In genomic region chr2:24568555-24568954, GRCm38 (mm10) we compare ENCODE assay signal across 8 mouse cellular contexts.
DNase-seq lines count a peak whose midpoint lies in the region; ATAC-seq and TF ChIP-seq lines count a peak whose summit lies in the region.

No protein-coding gene starts in this region.

- no peak overlapping the region for H3K4me2 ChIP-seq in heart, postnatal 0 days (ENCODE audit: low read depth, low read length)
- no peak overlapping the region for H3K4me2 ChIP-seq in heart, embryonic 11.5 days
- no peak overlapping the region for H3K4me2 ChIP-seq in stomach, postnatal 0 days (replicated peaks; ENCODE audit: low read depth)

- no peak overlapping the region for H3K9ac ChIP-seq in heart, postnatal 0 days (replicated peaks; ENCODE audit: low read depth, low read length)
- no peak overlapping the region for H3K9ac ChIP-seq in heart, embryonic 11.5 days (ENCODE audit: low read depth, low read length)
- no peak overlapping the region for H3K9ac ChIP-seq in stomach, postnatal 0 days (ENCODE audit: low read length)

- no peak for ATAC-seq in heart, postnatal 0 days (ENCODE audit: insufficient read depth, low read depth)
- no peak for ATAC-seq in heart, embryonic 11.5 days (replicated peaks; ENCODE audit: insufficient number of reproducible peaks, low FRiP score, low TSS enrichment)
- no peak for ATAC-seq in stomach, postnatal 0 days (ENCODE audit: low FRiP score, low TSS enrichment)

- no peaks in the 10 kb centered on the region for H3K27me3 ChIP-seq in heart, postnatal 0 days (ENCODE audit: control insufficient read depth, insufficient read depth, low read length)
- no peaks in the 10 kb centered on the region for H3K27me3 ChIP-seq in heart, embryonic 11.5 days (ENCODE audit: control insufficient read depth, insufficient read depth, low read length)
- H3K27me3 ChIP-seq in stomach, postnatal 0 days (ENCODE audit: control insufficient read depth, insufficient read depth, low read length), result no peaks in the 10 kb centered on the region

- peak; percentile 62 for DNase-seq in heart, postnatal 0 days (ENCODE audit: low spot score)
- DNase-seq in thymus, postnatal 14 days, result peak; percentile 22
- no peak for DNase-seq in thymus, postnatal 4 days
- peak; percentile 69 to 80 for DNase-seq in cerebellum, postnatal 14 days
- peak; percentile 19 to 36 for DNase-seq in layer of hippocampus, postnatal 10 days (ENCODE audit: low spot score in 2 of 2)
- DNase-seq in stomach, postnatal 0 days (ENCODE audit: low spot score), result no peak
- DNase-seq in ovary, adult 18-20 months (ENCODE audit: low spot score), result no peak

- no peak overlapping the region for H3K27ac ChIP-seq in heart, postnatal 0 days (ENCODE audit: low read depth)
- H3K27ac ChIP-seq in heart, embryonic 11.5 days (ENCODE audit: low read depth, low read length), result no peak overlapping the region
- no peak overlapping the region for H3K27ac ChIP-seq in stomach, postnatal 0 days (replicated peaks)

- WGBS in heart, postnatal 0 days, result 9% methylated on average over 3 of the region's 3 CpGs
- 9% methylated on average over 3 of the region's 3 CpGs for WGBS in heart, embryonic 11.5 days (ENCODE audit: insufficient replicate concordance)
- WGBS in stomach, postnatal 0 days, result 4% methylated on average over 3 of the region's 3 CpGs

- TF ChIP-seq CTCF in heart, postnatal 0 days (IDR thresholded peaks at IDR 0.05; ENCODE audit: low read depth), result peak; percentile 81
- peak; percentile 89 for TF ChIP-seq CTCF in stomach, postnatal 0 days (IDR thresholded peaks at IDR 0.05; ENCODE audit: low read depth)

- no peaks in the 10 kb centered on the region for H3K36me3 ChIP-seq in heart, postnatal 0 days (replicated peaks; ENCODE audit: control insufficient read depth, insufficient read depth, low read length)
- H3K36me3 ChIP-seq in heart, embryonic 11.5 days (ENCODE audit: control insufficient read depth, insufficient read depth, low read length), result no peaks in the 10 kb centered on the region
- no peaks in the 10 kb centered on the region for H3K36me3 ChIP-seq in stomach, postnatal 0 days (ENCODE audit: control insufficient read depth, insufficient read depth, low read length)

- no peaks in the 10 kb centered on the region for H3K9me3 ChIP-seq in heart, postnatal 0 days (replicated peaks; ENCODE audit: control insufficient read depth, low read length)
- H3K9me3 ChIP-seq in heart, embryonic 11.5 days (replicated peaks; ENCODE audit: control insufficient read depth, low read length), result no peaks in the 10 kb centered on the region
- no peaks in the 10 kb centered on the region for H3K9me3 ChIP-seq in stomach, postnatal 0 days (ENCODE audit: control insufficient read depth, low read length)

- no peak for TF ChIP-seq EP300 in heart, postnatal 0 days (IDR thresholded peaks at IDR 0.05; ENCODE audit: low read depth)
- TF ChIP-seq EP300 in stomach, postnatal 0 days (optimal IDR thresholded peaks at IDR 0.05), result no peak

- peaks cover 7% of the 10 kb centered on the region; the same call in 1 of the 2 replicates for H3K4me1 ChIP-seq in heart, postnatal 0 days (ENCODE audit: control insufficient read depth, insufficient read depth)
- no peaks in the 10 kb centered on the region for H3K4me1 ChIP-seq in heart, embryonic 11.5 days (ENCODE audit: control insufficient read depth, insufficient read depth, low read length)
- H3K4me1 ChIP-seq in stomach, postnatal 0 days (replicated peaks; ENCODE audit: control insufficient read depth, insufficient read depth), result no peaks in the 10 kb centered on the region

- no peak overlapping the region for H3K4me3 ChIP-seq in heart, postnatal 0 days (ENCODE audit: low read depth, low read length)
- no peak overlapping the region for H3K4me3 ChIP-seq in heart, embryonic 11.5 days (ENCODE audit: low read depth, low read length)
- H3K4me3 ChIP-seq in stomach, postnatal 0 days (ENCODE audit: low read depth, low read length), result no peak overlapping the region

Comparison
In these comparisons a context has a peak if more than half of its experiments do, and no peak if none do; other contexts are left out.
1. DNase-seq: peak in heart, postnatal 0 days (single experiment), thymus, postnatal 14 days (single experiment), cerebellum, postnatal 14 days (2 of 2) and layer of hippocampus, postnatal 10 days (2 of 2); none in thymus, postnatal 4 days (single experiment), stomach, postnatal 0 days (single experiment) and ovary, adult 18-20 months (single experiment).